Mouse (Mus musculus) C2C12 (cell line): ENCODE measurements around the gene Cxcr4. TPM values are rescaled to one million over a fixed set of nuclear protein-coding genes. Genes with fewer than 3 reads are reported as not detected.

Experiments
- H3K27me3 ChIP-seq: one replicate; pipeline ENCODE4 v1.6.1; 2011; ENCODE audit not compliant: control insufficient read depth, insufficient read depth, insufficient read length
- H3K36me3 ChIP-seq: one replicate; pipeline ENCODE4 v1.6.1; 2011; ENCODE audit not compliant: control insufficient read depth, insufficient read depth
- H3K4me3 ChIP-seq: one replicate; pipeline ENCODE4 v1.5.1; 2011; ENCODE audit warnings: mild to moderate bottlenecking, control low read depth; ENCODE audit not compliant: poor library complexity, insufficient read depth, severe bottlenecking
- H3K79me2 ChIP-seq: one replicate; pipeline ENCODE4 v1.6.1; 2011; ENCODE audit not compliant: control insufficient read depth, insufficient read depth
- H3K79me3 ChIP-seq: one replicate; pipeline ENCODE4 v1.6.1; 2011; ENCODE audit warnings: low read depth, control low read depth
- H3ac ChIP-seq: one replicate; pipeline ENCODE3; 2011; ENCODE audit warnings: low read depth; ENCODE audit not compliant: control insufficient read depth, insufficient read length
- CEBPB ChIP-seq: IDR thresholded peaks from one replicate; pipeline ENCODE4 v1.6.1; 2011; ENCODE audit warnings: low read depth, mild to moderate bottlenecking, control low read depth, moderate library complexity
- CTCF ChIP-seq: IDR thresholded peaks from one replicate; pipeline ENCODE4 v1.5.1; 2011; ENCODE audit not compliant: control insufficient read depth, insufficient read depth, insufficient read length
- FOSL1 ChIP-seq: IDR thresholded peaks from one replicate; pipeline ENCODE4 v1.8.0; 2011; ENCODE audit warnings: mild to moderate bottlenecking, low read length; ENCODE audit not compliant: poor library complexity, insufficient read depth, severe bottlenecking
- MAX ChIP-seq: IDR thresholded peaks from one replicate; pipeline ENCODE4 v1.6.1; 2011; ENCODE audit warnings: mild to moderate bottlenecking, control low read depth
- MYOD1 ChIP-seq: IDR thresholded peaks from one replicate; pipeline ENCODE4 v1.6.1; 2011; ENCODE audit warnings: low read depth; ENCODE audit not compliant: control insufficient read depth, insufficient read length
- MYOG ChIP-seq: IDR thresholded peaks from one replicate; pipeline ENCODE4 v1.6.1; 2011; ENCODE audit not compliant: control insufficient read depth, insufficient read length; ENCODE audit errors: extremely low read depth
- USF1 ChIP-seq: IDR thresholded peaks from one replicate; pipeline ENCODE4 v1.6.1; 2011; ENCODE audit warnings: low read depth, mild to moderate bottlenecking, control low read depth, moderate library complexity
- long read RNA-seq, 2 experiments: library from polyadenylated mRNA; unstranded; transcript quantifications; one replicate each; pipeline ENCODE4 v2.0.0; 2019 to 2020
- polyA plus RNA-seq: library from polyadenylated mRNA; unstranded; fragments of >200 nt; fragmentation: generic; extraction: Trizol; gene quantifications from one replicate; pipeline ENCODE4 v1.2.1, GENCODE M21; 2012; ENCODE audit warnings: missing spikeins

The Cxcr4 gene
- 27.5 TPM for polyA plus RNA-seq
- long read RNA-seq, experiment 1, partial matches to known transcripts: 3 of 5 reads
- long read RNA-seq, experiment 1, other reads (novel, unspliced or antisense): 0 of 5 reads
- long read RNA-seq, experiment 2, partial matches to known transcripts: 0 of 3 reads
- long read RNA-seq, experiment 2, other reads (novel, unspliced or antisense): 0 of 3 reads

DNA sequence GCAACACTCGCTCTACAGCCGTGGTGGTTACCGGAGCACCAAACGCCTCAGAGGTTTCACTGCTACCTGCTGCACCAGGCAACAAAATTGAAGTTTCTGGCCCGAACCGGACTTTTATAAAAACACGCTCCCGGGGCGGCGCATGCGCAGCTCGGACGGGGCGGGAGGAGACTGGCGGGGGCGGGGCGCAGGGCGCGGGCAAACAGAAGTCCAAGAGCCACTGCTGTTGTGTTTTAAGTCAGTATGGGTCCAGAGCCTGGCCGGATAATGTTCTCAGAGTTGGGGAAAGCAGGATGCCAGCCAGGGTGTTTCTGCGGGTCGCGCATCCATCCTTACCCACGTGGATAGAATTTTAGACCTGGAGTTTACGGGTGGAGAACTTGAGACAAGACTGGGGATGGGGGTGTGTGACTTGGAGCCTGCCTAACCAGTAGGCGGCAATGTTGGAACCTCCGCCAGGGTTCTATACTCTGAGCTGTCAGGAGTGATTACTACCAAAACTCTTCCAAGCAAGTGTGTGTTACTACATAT is at the start of gene Cxcr4:
Cxcr4 (minus strand) TSS at position 83 of the 531 bp plus-strand sequence.
- no peaks in the 10 kb centered on the region for H3K27me3 ChIP-seq
- TF ChIP-seq CEBPB (no peak), MAX (peak; percentile 4), USF1 (no peak), CTCF (peak; percentile 41), MYOD1 (no peak), FOSL1 (no peak), MYOG (no peak)
- H3K4me3 ChIP-seq: peak within 1 kb of the TSS; percentile 38

DNA sequence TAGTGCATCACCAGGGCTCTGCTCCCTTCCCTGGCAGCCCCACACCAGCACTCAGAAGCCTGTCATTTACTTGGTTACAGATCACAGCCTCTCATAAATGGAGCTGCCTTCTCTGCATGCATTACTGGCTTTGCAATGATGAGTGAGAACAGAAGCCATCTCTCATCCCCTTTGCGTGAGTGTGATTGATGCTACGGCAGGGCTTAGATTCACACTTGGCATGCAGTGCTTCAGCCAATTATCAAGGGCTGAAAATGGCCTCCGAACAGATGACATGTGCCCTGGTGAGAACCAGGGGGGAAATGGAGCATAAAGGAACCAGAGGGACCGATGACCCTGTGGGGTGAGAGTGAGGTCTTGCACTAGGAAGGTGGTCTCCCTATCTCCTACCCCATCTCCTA is 47.6 kb upstream of the Cxcr4 start:
- no peaks in the 10 kb centered on the region for H3K79me3 ChIP-seq
- TF ChIP-seq USF1: no peak
- no peak for TF ChIP-seq CTCF
- H3K27me3 ChIP-seq: no peaks in the 10 kb centered on the region
- no peak overlapping the region for H3ac ChIP-seq
- H3K36me3 ChIP-seq: no peaks in the 10 kb centered on the region
- H3K79me2 ChIP-seq: no peaks in the 10 kb centered on the region
- H3K4me3 ChIP-seq: no peak overlapping the region

More for the DNA sequence above, at the start of gene Cxcr4:
- peaks cover 5% of the 10 kb centered on the region for H3K79me2 ChIP-seq
- H3K36me3 ChIP-seq: no peaks in the 10 kb centered on the region
- H3K79me3 ChIP-seq: no peaks in the 10 kb centered on the region
- H3ac ChIP-seq: peak within 1 kb of the TSS; percentile 64

DNA sequence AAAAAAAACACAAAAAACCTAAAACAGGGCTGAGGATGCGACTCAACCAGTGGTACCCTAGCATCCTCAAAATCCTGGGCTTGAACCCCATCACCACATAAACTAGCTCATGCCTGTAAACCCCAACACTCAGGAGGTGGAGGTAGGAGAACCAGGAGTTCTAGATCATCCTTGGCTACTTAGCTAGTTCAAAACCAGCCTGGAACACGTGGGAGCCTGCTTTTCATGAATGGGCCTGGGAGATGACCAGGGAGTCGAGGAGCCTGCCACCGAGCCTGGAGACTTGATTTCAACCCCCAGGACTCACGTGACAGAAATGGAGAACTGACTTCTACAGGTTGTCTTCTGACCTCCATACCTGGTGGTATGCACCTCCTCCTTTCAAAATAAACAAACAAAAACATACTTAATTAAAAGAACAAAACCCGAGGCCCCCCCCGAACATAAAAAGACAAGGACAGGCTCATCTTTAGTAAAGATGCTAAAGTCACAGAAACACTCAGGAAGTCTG is 45.2 kb upstream of the Cxcr4 start:
- no peak for TF ChIP-seq USF1
- TF ChIP-seq MYOG: no peak
- no peaks in the 10 kb centered on the region for H3K27me3 ChIP-seq
- no peak overlapping the region for H3ac ChIP-seq
- no peaks in the 10 kb centered on the region for H3K36me3 ChIP-seq
- no peak overlapping the region for H3K4me3 ChIP-seq
- no peaks in the 10 kb centered on the region for H3K79me2 ChIP-seq
- no peaks in the 10 kb centered on the region for H3K79me3 ChIP-seq

DNA sequence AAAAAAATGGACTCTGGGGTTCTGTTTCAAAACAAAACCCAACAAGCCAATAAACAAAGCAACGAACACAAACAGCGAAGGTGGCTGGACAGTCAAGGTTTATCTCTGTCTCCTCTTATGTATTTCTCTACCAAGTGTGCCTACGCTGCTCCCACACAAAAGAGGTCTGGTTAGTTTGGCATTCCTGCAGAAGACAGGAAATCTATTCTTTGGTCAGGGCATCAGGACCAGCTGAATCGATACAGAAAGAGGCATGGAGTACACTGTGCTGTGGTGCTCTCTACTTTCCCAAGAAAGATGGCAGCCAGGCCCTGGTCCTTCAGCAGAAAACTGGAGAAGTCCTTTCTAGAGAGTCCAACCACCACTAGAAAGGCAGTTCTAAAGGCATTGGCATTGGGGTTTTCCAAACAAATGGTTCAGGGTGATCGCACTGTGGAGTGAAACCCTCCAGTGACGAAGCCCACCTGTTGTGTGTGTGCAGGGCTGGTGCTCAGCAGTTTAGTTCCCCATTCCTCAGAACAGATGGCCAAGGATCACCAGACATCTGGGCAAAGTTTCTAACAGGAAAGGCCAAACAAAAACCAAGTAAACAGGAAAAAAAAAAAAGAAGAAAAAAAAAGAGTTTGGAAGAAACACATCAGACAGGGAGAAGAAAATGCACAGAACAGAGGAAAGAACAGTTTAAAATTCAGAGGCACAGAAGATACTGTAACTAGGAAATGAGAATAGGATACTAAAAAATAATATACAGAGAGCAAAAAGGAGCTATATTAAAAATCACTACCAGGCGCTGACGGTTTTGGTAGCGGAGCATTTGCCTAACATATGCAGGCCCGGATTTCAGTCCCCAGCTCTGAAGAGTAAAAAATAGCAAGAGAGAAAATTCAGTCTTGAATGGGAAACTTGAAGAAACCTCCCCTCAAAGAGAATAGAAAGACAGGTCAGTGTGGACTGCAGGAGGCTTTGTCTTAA is 44.5 kb upstream of the Cxcr4 start:
- H3K4me3 ChIP-seq: no peak overlapping the region
- no peak for TF ChIP-seq USF1
- no peak for TF ChIP-seq MAX

DNA sequence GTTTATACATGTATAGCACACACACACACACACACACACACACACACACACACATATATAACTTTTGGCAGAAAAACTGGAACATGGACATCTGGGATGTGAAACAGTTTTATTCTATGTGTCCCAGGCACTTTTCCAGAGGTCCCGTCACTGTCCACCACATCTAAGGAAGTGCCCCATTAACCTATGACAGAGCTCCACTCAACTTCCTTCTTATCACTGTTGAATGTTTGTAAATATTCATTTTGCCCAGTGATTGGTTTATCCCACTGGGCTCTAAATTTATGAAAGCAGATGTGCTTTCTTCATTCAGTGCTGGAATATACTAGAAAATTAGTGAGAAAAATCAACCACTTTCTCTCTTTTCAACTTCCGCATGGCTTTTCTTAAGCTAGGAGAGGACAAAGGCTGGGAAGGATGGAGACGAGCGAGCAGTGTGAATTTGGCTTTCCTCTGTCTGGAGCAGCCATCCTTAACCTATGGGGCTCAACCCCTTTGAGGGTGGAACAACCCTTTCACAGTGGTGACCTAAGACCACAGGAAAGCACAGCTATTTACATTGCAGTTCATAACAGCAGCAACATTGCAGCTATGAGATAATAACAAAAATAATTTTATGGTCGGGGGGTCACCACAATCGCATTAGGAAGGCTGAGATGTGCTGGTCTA is 41.8 kb upstream of the Cxcr4 start:
- Histone ChIP-seq H3K36me3 (no peaks in the 10 kb centered on the region), H3ac (no peak overlapping the region), H3K27me3 (no peaks in the 10 kb centered on the region), H3K79me2 (no peaks in the 10 kb centered on the region), H3K4me3 (no peak overlapping the region), H3K79me3 (no peaks in the 10 kb centered on the region)
- TF ChIP-seq CEBPB (no peak), MYOG (no peak), FOSL1 (no peak), USF1 (no peak), MAX (no peak), CTCF (no peak), MYOD1 (no peak)

More for the DNA sequence above, 44.5 kb upstream of the Cxcr4 start:
- Histone ChIP-seq H3K79me2 (no peaks in the 10 kb centered on the region), H3K79me3 (no peaks in the 10 kb centered on the region), H3ac (no peak overlapping the region), H3K36me3 (no peaks in the 10 kb centered on the region), H3K27me3 (no peaks in the 10 kb centered on the region)

DNA sequence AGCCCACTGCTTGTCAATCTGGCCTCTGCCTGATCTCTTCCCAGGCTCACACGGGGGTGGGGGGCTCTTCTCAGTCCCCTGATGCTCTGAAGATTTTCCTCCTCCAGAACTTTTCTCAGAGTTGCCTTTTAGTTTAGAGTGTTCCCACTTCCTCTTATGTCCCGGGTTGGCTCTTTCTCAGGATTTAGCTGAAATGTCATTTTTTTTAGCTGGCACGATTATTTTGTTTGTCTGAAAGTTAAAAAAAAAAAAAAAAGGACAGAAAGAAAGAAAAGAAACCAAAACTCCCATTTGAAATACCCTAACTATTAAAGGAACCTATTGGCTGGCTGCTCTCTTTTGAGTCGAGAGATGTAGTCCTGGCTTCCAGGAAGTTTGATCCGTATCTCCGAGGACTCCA is 40.4 kb upstream of the Cxcr4 start:
- TF ChIP-seq MYOG: no peak
- TF ChIP-seq CEBPB: no peak
- TF ChIP-seq MAX: no peak
- TF ChIP-seq USF1: no peak
- TF ChIP-seq MYOD1: no peak
- TF ChIP-seq CTCF: no peak
- no peak for TF ChIP-seq FOSL1
- H3K79me3 ChIP-seq: no peaks in the 10 kb centered on the region
- no peaks in the 10 kb centered on the region for H3K27me3 ChIP-seq
- H3K79me2 ChIP-seq: no peaks in the 10 kb centered on the region
- no peak overlapping the region for H3K4me3 ChIP-seq
- H3K36me3 ChIP-seq: no peaks in the 10 kb centered on the region
- no peak overlapping the region for H3ac ChIP-seq
